Mouse (Mus musculus): ENCODE results near the gene Mmp24. TPM values are rescaled to one million over a fixed set of nuclear protein-coding genes. Genes with fewer than 3 reads are reported as not detected.

Mmp24 gene
- polyA plus RNA-seq, 1 experiment = not detected

- WGBS = 46% methylated on average over 13 of the region's 13 CpGs
- peak overlapping the region; percentile 16; the same call in 1 of the 2 replicates for H3K4me3 ChIP-seq (ENCODE audit: insufficient read depth, low read depth, low read length)
- peaks cover 5% of the 10 kb centered on the region; the same call in 1 of the 2 replicates for H3K4me1 ChIP-seq (ENCODE audit: control insufficient read depth, insufficient read depth, low read length)
- H3K27ac ChIP-seq (ENCODE audit: insufficient read depth, low read depth, low read length) = no peak overlapping the region
- TF ChIP-seq CTCF (IDR thresholded peaks at IDR 0.05; ENCODE audit: insufficient read depth, low read depth, low read length) = 0 out of 2 replicates have a peak, but pooled peaks have one; percentile 11
- TF ChIP-seq POLR2A (IDR thresholded peaks at IDR 0.05; ENCODE audit: insufficient read depth, low read depth, low read length) = no peak
Observed at GRCm38 (mm10) chr2:155764679-155765418, 10.3 kb upstream of the Mmp24 start.

- H3K27ac ChIP-seq (ENCODE audit: insufficient read depth, low read depth, low read length) = no peak overlapping the region
- WGBS = 77% methylated on average over 4 of the region's 4 CpGs
Observed at GRCm38 (mm10) chr2:155773664-155774063, 1.5 kb upstream of the Mmp24 start.

DNA sequence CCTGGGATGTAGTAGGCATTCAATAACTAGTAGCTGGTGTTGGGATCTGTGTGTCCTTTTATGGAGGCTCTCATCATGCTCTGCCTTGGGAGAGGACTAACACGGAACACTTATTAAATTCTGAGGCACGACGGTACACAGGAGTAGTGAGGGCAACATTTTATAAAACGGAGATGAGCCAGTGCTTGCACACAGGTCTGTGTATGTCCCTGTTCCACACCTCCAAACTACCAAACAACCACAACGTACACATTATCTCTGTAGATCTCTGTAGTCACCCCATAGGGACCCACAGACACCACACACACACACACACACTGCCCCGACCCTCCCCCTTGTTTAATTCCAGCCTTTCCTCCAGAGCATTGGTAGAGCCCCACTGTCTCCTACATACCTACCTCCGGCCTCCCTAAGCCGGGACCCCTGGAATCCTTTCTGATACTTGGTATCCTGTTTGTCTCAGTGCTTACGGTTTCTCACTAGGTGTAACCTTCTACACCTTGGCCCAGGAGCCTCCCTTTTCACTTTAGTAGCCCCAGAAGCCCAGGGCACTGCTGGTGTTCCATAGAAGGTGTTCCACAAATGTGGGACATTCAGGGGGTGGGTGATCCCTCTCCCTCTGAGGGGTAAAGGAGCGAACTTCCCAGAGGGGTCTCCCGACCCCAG is 748 bp upstream of the Mmp24 start:
- TF ChIP-seq POLR2A (IDR thresholded peaks at IDR 0.05; ENCODE audit: insufficient read depth, low read depth, low read length) (no peak), CTCF (IDR thresholded peaks at IDR 0.05; ENCODE audit: insufficient read depth, low read depth, low read length) (no peak)
- no peak overlapping the region for H3K27ac ChIP-seq (ENCODE audit: insufficient read depth, low read depth, low read length)
- peaks cover 13% of the 10 kb centered on the region for H3K4me1 ChIP-seq (ENCODE audit: control insufficient read depth, insufficient read depth, low read length)
- WGBS = 43% methylated on average over 11 of the region's 11 CpGs
- H3K4me3 ChIP-seq (ENCODE audit: insufficient read depth, low read depth, low read length) = peak overlapping the region; percentile 82; the same call in 1 of the 2 replicates

More at GRCm38 (mm10) chr2:155773664-155774063, 1.5 kb upstream of the Mmp24 start:
- Histone ChIP-seq H3K4me3 (ENCODE audit: insufficient read depth, low read depth, low read length) (no peak overlapping the region), H3K4me1 (ENCODE audit: control insufficient read depth, insufficient read depth, low read length) (peaks cover 8% of the 10 kb centered on the region)
- TF ChIP-seq CTCF (IDR thresholded peaks at IDR 0.05; ENCODE audit: insufficient read depth, low read depth, low read length) (no peak), POLR2A (IDR thresholded peaks at IDR 0.05; ENCODE audit: insufficient read depth, low read depth, low read length) (no peak)

- Histone ChIP-seq H3K4me3 (ENCODE audit: insufficient read depth, low read depth, low read length) (peak overlapping the region; percentile 82), H3K4me1 (ENCODE audit: control insufficient read depth, insufficient read depth, low read length) (peaks cover 18% of the 10 kb centered on the region), H3K27ac (ENCODE audit: insufficient read depth, low read depth, low read length) (peak overlapping the region; percentile 40)
- WGBS = 1% methylated on average over 44 of the region's 44 CpGs
- TF ChIP-seq POLR2A (IDR thresholded peaks at IDR 0.05; ENCODE audit: insufficient read depth, low read depth, low read length) (no peak), CTCF (IDR thresholded peaks at IDR 0.05; ENCODE audit: insufficient read depth, low read depth, low read length) (no peak)
Observed at GRCm38 (mm10) chr2:155775685-155776263, 632 bp downstream of the Mmp24 start.

DNA sequence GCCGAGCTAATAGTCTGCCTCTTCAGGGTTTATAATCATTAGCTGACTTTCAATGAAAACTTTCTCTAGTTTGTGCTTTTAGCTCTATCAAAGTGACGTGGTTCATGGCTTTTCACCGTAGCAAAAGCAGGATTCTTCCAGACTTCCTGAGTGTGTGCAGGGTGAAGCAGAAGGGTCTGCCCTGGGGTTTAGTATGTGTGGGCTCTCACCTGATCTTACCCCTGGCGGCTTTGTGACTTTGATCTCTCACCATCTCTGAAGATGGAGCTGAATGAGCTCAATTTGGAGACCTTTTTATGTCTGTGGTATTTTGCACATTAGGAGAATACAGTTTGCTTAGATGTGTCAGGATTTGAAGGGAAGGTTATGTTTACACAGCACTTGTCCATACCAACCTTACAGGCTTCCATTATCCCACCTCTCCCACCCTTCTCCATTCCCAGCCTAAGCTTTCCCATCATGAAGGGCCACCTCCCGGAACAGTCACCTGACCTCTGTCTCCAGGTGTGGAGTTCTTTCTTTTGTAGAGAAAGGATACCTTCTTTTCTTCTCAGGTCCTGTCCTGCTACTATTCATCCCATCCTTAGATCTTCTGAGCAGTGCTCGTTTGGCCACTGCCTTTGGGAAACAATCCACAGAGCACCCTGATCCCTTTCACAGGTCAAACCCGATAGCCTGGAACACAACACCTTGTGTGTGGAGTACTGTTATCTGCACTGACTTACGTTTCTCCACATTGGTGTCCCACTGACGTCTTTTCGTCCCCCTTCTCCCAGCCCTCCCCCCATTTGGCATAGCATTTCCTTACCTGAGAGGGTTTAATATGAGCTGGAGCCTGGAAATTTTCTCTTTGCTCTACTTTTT is 1.9 kb downstream of the Mmp24 start:
- Histone ChIP-seq H3K27ac (ENCODE audit: insufficient read depth, low read depth, low read length) (no peak overlapping the region), H3K4me1 (ENCODE audit: control insufficient read depth, insufficient read depth, low read length) (peaks cover 18% of the 10 kb centered on the region), H3K4me3 (ENCODE audit: insufficient read depth, low read depth, low read length) (no peak overlapping the region)
- WGBS = 59% methylated on average over 10 of the region's 10 CpGs
- TF ChIP-seq POLR2A (IDR thresholded peaks at IDR 0.05; ENCODE audit: insufficient read depth, low read depth, low read length) = no peak
- TF ChIP-seq CTCF (IDR thresholded peaks at IDR 0.05; ENCODE audit: insufficient read depth, low read depth, low read length) = no peak

GRCm38 (mm10) chr2:155777688-155777985 is 2.5 kb downstream of the Mmp24 start:
- TF ChIP-seq CTCF (IDR thresholded peaks at IDR 0.05; ENCODE audit: insufficient read depth, low read depth, low read length) = no peak
- TF ChIP-seq POLR2A (IDR thresholded peaks at IDR 0.05; ENCODE audit: insufficient read depth, low read depth, low read length) = no peak
- 76% methylated on average over 4 of the region's 4 CpGs for WGBS
- Histone ChIP-seq H3K4me3 (ENCODE audit: insufficient read depth, low read depth, low read length) (no peak overlapping the region), H3K27ac (ENCODE audit: insufficient read depth, low read depth, low read length) (no peak overlapping the region), H3K4me1 (ENCODE audit: control insufficient read depth, insufficient read depth, low read length) (peaks cover 18% of the 10 kb centered on the region)

GRCm38 (mm10) chr2:155778004-155778403 is 2.9 kb downstream of the Mmp24 start:
- TF ChIP-seq CTCF (IDR thresholded peaks at IDR 0.05; ENCODE audit: insufficient read depth, low read depth, low read length) (no peak), POLR2A (IDR thresholded peaks at IDR 0.05; ENCODE audit: insufficient read depth, low read depth, low read length) (no peak)
- Histone ChIP-seq H3K4me3 (ENCODE audit: insufficient read depth, low read depth, low read length) (no peak overlapping the region), H3K27ac (ENCODE audit: insufficient read depth, low read depth, low read length) (no peak overlapping the region), H3K4me1 (ENCODE audit: control insufficient read depth, insufficient read depth, low read length) (peaks cover 18% of the 10 kb centered on the region)
- WGBS = 51% methylated on average over 6 of the region's 6 CpGs

- TF ChIP-seq POLR2A (IDR thresholded peaks at IDR 0.05; ENCODE audit: insufficient read depth, low read depth, low read length) (no peak), CTCF (IDR thresholded peaks at IDR 0.05; ENCODE audit: insufficient read depth, low read depth, low read length) (no peak)
- Histone ChIP-seq H3K27ac (ENCODE audit: insufficient read depth, low read depth, low read length) (no peak overlapping the region), H3K4me3 (ENCODE audit: insufficient read depth, low read depth, low read length) (no peak overlapping the region), H3K4me1 (ENCODE audit: control insufficient read depth, insufficient read depth, low read length) (peaks cover 20% of the 10 kb centered on the region)
- 54% methylated on average over 7 of the region's 7 CpGs for WGBS
Observed at GRCm38 (mm10) chr2:155779066-155779465, 3.9 kb downstream of the Mmp24 start.
